Mouse (Mus musculus): ENCODE data around the gene Gna12. TPM values are rescaled to one million over a fixed set of nuclear protein-coding genes. Genes with fewer than 3 reads are reported as not detected.

Gene Gna12
- total and polyA plus RNA-seq, 3 experiments = 46.0 to 55.2 TPM; not detected in 1

DNA sequence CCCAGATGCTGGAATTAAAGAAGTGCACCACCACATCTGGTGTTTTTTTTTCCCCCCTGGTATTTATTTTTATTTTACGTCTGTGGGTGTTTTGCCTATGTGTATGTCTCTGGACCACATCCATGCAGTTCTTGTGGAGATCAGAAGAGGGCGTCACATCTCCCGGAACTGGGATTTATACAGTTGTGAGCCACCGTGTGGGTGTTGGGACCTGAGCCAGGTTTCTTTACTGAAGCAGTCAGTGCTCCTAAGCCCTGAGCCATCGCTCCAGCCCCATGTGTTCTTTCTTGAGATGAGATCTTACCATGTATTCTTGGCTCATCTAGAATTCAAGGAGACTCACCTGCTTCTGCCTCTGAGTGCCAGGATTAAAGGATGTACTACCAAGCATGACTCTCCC lies 119.2 kb downstream of the Gna12 start:
- Histone ChIP-seq H3K9ac (ENCODE audit: control insufficient read depth, low read depth, low read length, poor library complexity, severe bottlenecking) (no peak overlapping the region), H3K79me2 (ENCODE audit: control insufficient read depth, insufficient read depth, low read length, poor library complexity) (no peaks in the 10 kb centered on the region), H3K4me1 (ENCODE audit: control insufficient read depth in 1 of 2, insufficient read depth in 2 of 2, low read length in 2 of 2) (peaks cover 0 to 5% of the 10 kb centered on the region in 2 experiments; a peak in 3 of 4 replicates), H3K36me3 (ENCODE audit: control insufficient read depth in 1 of 2, insufficient read depth in 2 of 2, low read length in 2 of 2) (peaks cover 0 to 8% of the 10 kb centered on the region in 2 experiments; a peak in 3 of 4 replicates), H3K9me3 (replicated peaks; ENCODE audit: insufficient read depth, low read length) (no peaks in the 10 kb centered on the region), H3K4me3 (ENCODE audit: control insufficient read depth in 1 of 2, insufficient read depth in 1 of 2, low read depth in 2 of 2, low read length in 2 of 2) (no peak overlapping the region), H3K27ac (ENCODE audit: control insufficient read depth, low read depth, low read length) (no peak overlapping the region), H3K27me3 (ENCODE audit: control insufficient read depth in 1 of 2, insufficient read depth in 2 of 2, low read length in 2 of 2) (no peaks in the 10 kb centered on the region)
- TF ChIP-seq CTCF (IDR thresholded peaks at IDR 0.05 in 2 of 3, conservative IDR thresholded peaks at IDR 0.05 in 1 of 3; ENCODE audit: control insufficient read depth in 1 of 3, insufficient read depth in 1 of 3, low read depth in 2 of 3, low read length in 3 of 3, poor library complexity in 1 of 3, severe bottlenecking in 1 of 3) (peak in 2 of 3 experiments; percentile 7 to 12; a peak in 1 of 6 replicates), ZMIZ1 (IDR thresholded peaks at IDR 0.05; ENCODE audit: low read depth, low read length) (no peak)
- no peak for DNase-seq (ENCODE audit: low read depth, low spot score)

DNA sequence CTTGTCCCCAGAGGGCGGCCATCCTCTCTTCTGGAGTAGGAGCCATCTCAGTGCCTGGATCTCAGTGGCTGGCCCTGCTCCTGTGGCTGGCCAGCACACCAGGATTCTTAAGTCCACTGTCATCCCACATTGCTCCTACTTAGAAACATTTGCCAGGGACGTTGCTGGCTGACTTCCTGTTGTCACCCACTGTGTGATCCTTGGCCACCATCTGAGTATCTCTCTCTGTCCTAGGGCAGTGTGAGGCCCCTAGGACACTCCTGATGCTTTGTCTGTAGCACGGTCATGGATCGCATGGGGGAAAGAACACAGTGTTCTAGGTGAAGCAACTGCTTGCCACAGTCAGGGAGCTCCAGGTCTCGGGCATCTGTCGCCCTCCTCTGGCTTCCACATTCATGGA lies 119.9 kb downstream of the Gna12 start:
- Histone ChIP-seq H3K36me3 (ENCODE audit: control insufficient read depth in 1 of 2, insufficient read depth in 2 of 2, low read length in 2 of 2) (peaks cover 0 to 10% of the 10 kb centered on the region in 2 experiments; a peak in 3 of 4 replicates), H3K4me3 (ENCODE audit: control insufficient read depth in 1 of 2, insufficient read depth in 1 of 2, low read depth in 2 of 2, low read length in 2 of 2) (no peak overlapping the region), H3K9me3 (replicated peaks; ENCODE audit: insufficient read depth, low read length) (no peaks in the 10 kb centered on the region), H3K27me3 (ENCODE audit: control insufficient read depth in 1 of 2, insufficient read depth in 2 of 2, low read length in 2 of 2) (no peaks in the 10 kb centered on the region), H3K4me1 (ENCODE audit: control insufficient read depth in 1 of 2, insufficient read depth in 2 of 2, low read length in 2 of 2) (peaks cover 0 to 8% of the 10 kb centered on the region in 2 experiments; a peak in 3 of 4 replicates), H3K9ac (ENCODE audit: control insufficient read depth, low read depth, low read length, poor library complexity, severe bottlenecking) (no peak overlapping the region), H3K27ac (ENCODE audit: control insufficient read depth, low read depth, low read length) (no peak overlapping the region), H3K79me2 (ENCODE audit: control insufficient read depth, insufficient read depth, low read length, poor library complexity) (no peaks in the 10 kb centered on the region; the same call in 1 of the 2 replicates)
- DNase-seq (ENCODE audit: low read depth, low spot score) = no peak
- no peak for TF ChIP-seq POLR2A (IDR thresholded peaks at IDR 0.05; ENCODE audit: control insufficient read depth in 1 of 2, insufficient read depth in 1 of 2, low read depth in 1 of 2, low read length in 2 of 2, poor library complexity in 1 of 2)
- TF ChIP-seq NRF1 (IDR thresholded peaks at IDR 0.05; ENCODE audit: insufficient read depth, low read depth, low read length, poor library complexity, severe bottlenecking) = no peak
- no peak for TF ChIP-seq BHLHE40 (IDR thresholded peaks at IDR 0.05; ENCODE audit: borderline replicate concordance, low read depth, low read length)
- no peak for TF ChIP-seq CHD2 (IDR thresholded peaks at IDR 0.05; ENCODE audit: low read length)
- TF ChIP-seq CHD1 (IDR thresholded peaks at IDR 0.05; ENCODE audit: low read depth, low read length) = no peak
- no peak for TF ChIP-seq TBP (IDR thresholded peaks at IDR 0.05; ENCODE audit: low read depth, low read length)
- TF ChIP-seq HCFC1 (IDR thresholded peaks at IDR 0.05; ENCODE audit: low read depth, low read length) = no peak
- TF ChIP-seq ZNF384 (IDR thresholded peaks at IDR 0.05; ENCODE audit: low read depth, low read length) = no peak
- TF ChIP-seq MYC (IDR thresholded peaks at IDR 0.05; ENCODE audit: low read depth, low read length) = no peak
- no peak for TF ChIP-seq MEF2A (IDR thresholded peaks at IDR 0.05; ENCODE audit: extremely low read depth, insufficient replicate concordance, low read depth, low read length, poor library complexity, severe bottlenecking)
- TF ChIP-seq UBTF (IDR thresholded peaks at IDR 0.05; ENCODE audit: borderline replicate concordance, insufficient read depth, low read depth, low read length) = no peak
- TF ChIP-seq E2F4 (IDR thresholded peaks at IDR 0.05; ENCODE audit: borderline replicate concordance, low read depth, low read length) = no peak
- TF ChIP-seq ZMIZ1 (IDR thresholded peaks at IDR 0.05; ENCODE audit: low read depth, low read length) = no peak
- no peak for TF ChIP-seq MXI1 (IDR thresholded peaks at IDR 0.05; ENCODE audit: low read depth, low read length)
- no peak for TF ChIP-seq SMC3 (IDR thresholded peaks at IDR 0.05; ENCODE audit: low read depth, low read length)
- TF ChIP-seq GATA1 (IDR thresholded peaks at IDR 0.05; ENCODE audit: low read depth, low read length) = no peak

Other genes with a start within 250 kb of the Gna12 start
- 8.6 and 14.1 TPM in 2 replicates for gene Lfng, start 223.1 kb downstream of the Gna12 start, total RNA-seq (2012; rRNA removed)
- 10 to 100 TPM in 1 of 2 experiments, not detected in 1; 11.2 TPM for gene Lfng, start 223.1 kb downstream of the Gna12 start, polyA plus RNA-seq (2012; ENCODE audit: insufficient read depth in 1 of 2, insufficient read length in 2 of 2, low read depth in 1 of 2, low replicate concordance in 2 of 2, missing spikeins in 1 of 2)
- 4.6 and 5.9 TPM in 2 replicates for gene Ttyh3, start 181.4 kb downstream of the Gna12 start, total RNA-seq (2012; rRNA removed)
- 10 to 100 TPM in 1 of 2 experiments, not detected in 1; 35.7 TPM for gene Ttyh3, start 181.4 kb downstream of the Gna12 start, polyA plus RNA-seq (2012; ENCODE audit: insufficient read depth in 1 of 2, insufficient read length in 2 of 2, low read depth in 1 of 2, low replicate concordance in 2 of 2, missing spikeins in 1 of 2)
- 6.4 and 7.3 TPM in 2 replicates for gene Iqce, start 128.1 kb downstream of the Gna12 start, total RNA-seq (2012; rRNA removed)
- 10 to 100 TPM in 1 of 2 experiments, not detected in 1; 21.2 TPM for gene Iqce, start 128.1 kb downstream of the Gna12 start, polyA plus RNA-seq (2012; ENCODE audit: insufficient read depth in 1 of 2, insufficient read length in 2 of 2, low read depth in 1 of 2, low replicate concordance in 2 of 2, missing spikeins in 1 of 2)
- 11.6 and 13.7 TPM in 2 replicates for gene Brat1, start 125.4 kb downstream of the Gna12 start, total RNA-seq (2012; rRNA removed)
- 10 to 100 TPM in 1 of 2 experiments, not detected in 1; 14.2 TPM for gene Brat1, start 125.4 kb downstream of the Gna12 start, polyA plus RNA-seq (2012; ENCODE audit: insufficient read depth in 1 of 2, insufficient read length in 2 of 2, low read depth in 1 of 2, low replicate concordance in 2 of 2, missing spikeins in 1 of 2)
- 1.7 TPM in 2 replicates for gene Amz1, start 106.3 kb downstream of the Gna12 start, total RNA-seq (2012; rRNA removed)
- gene Amz1, start 106.3 kb downstream of the Gna12 start, polyA plus RNA-seq (2012; ENCODE audit: insufficient read depth in 1 of 2, insufficient read length in 2 of 2, low read depth in 1 of 2, low replicate concordance in 2 of 2, missing spikeins in 1 of 2) = under 1 TPM in 1 of 2 experiments, not detected in 1; 0.68 TPM
- not detected in 2 replicates for gene Card11, start 170.2 kb upstream of the Gna12 start, total RNA-seq (2012; rRNA removed)
- not detected for gene Card11, start 170.2 kb upstream of the Gna12 start, polyA plus RNA-seq (2012; ENCODE audit: insufficient read depth in 1 of 2, insufficient read length in 2 of 2, low read depth in 1 of 2, low replicate concordance in 2 of 2, missing spikeins in 1 of 2)

Measured in MEL (cell line).